Mouse (Mus musculus) hindbrain, postnatal 0 days (tissue): ENCODE results near the gene Magi3. TPM values are rescaled to one million over a fixed set of nuclear protein-coding genes. Genes with fewer than 3 reads are reported as not detected.

Source experiments
- ATAC-seq: fragments of 200-750 bp; cut with Nextera tagmentation; 2 replicates; pipeline ENCODE4 v1.8.0; 2017; ENCODE audit warnings: mild to moderate bottlenecking, moderate TSS enrichment, moderate library complexity
- DNase-seq: peaks from one replicate; pipeline ENCODE4 v3.0.0-alpha.2; 2015; ENCODE audit warnings: low spot score
- H3K27ac ChIP-seq: fragments of 300-500 bp; sonication (generic); 2 replicates; pipeline ENCODE4 v1.5.1; 2014; ENCODE audit warnings: mild to moderate bottlenecking
- H3K27me3 ChIP-seq: fragments of 300-500 bp; sonication (generic); 2 replicates; pipeline ENCODE4 v1.6.1; 2014; ENCODE audit warnings: low read length, mixed read lengths; ENCODE audit not compliant: insufficient read depth
- H3K36me3 ChIP-seq: fragments of 300-500 bp; sonication (generic); 2 replicates; pipeline ENCODE4 v1.6.1; 2014; ENCODE audit warnings: low read length, mixed read lengths; ENCODE audit not compliant: insufficient read depth
- H3K4me1 ChIP-seq: fragments of 300-500 bp; sonication (generic); 2 replicates; pipeline ENCODE4 v1.6.1; 2014; ENCODE audit warnings: antibody characterized with exemption, low read length, mixed read lengths; ENCODE audit not compliant: insufficient read depth
- H3K4me2 ChIP-seq: fragments of 300-500 bp; sonication (generic); 2 replicates; pipeline ENCODE4 v1.6.1; 2014; ENCODE audit warnings: low read depth, mild to moderate bottlenecking, low read length, moderate library complexity, mixed read lengths
- H3K4me3 ChIP-seq: fragments of 300-500 bp; sonication (generic); 2 replicates; pipeline ENCODE4 v1.5.1; 2014; ENCODE audit warnings: low read length
- H3K9ac ChIP-seq: fragments of 300-500 bp; sonication (generic); replicated peaks from 2 replicates; pipeline ENCODE4 v1.6.1; 2014; ENCODE audit warnings: mild to moderate bottlenecking, low read length, moderate library complexity, mixed read lengths
- H3K9me3 ChIP-seq: fragments of 300-500 bp; sonication (generic); 2 replicates; pipeline ENCODE4 v1.6.1; 2016; ENCODE audit warnings: low read length, mixed read lengths
- CTCF ChIP-seq: IDR thresholded peaks from 2 replicates; pipeline ENCODE4 v1.5.1; 2016; ENCODE audit warnings: antibody characterized with exemption, control low read depth, low read depth
- WGBS: fragments of 180-500 bp; shearing (Covaris S2); extraction: QIAGEN DNeasy Blood & Tissue Kit; methylation state at CpG from one replicate; pipeline ENCODE4 v1.1.7; 2014; 5-methylcytosine and 5-hydroxymethylcytosine counted together
- polyA plus RNA-seq: library from polyadenylated mRNA; unstranded; fragments of >200 nt; fragmentation: Nextera tagmentation; extraction: Ambion mirVana; gene quantifications from 2 replicates; pipeline ENCODE4 v1.2.1, GENCODE M21; 2015
- total RNA-seq: library from RNA; depleted of rRNA; stranded (reverse); fragments of >200 nt; gene quantifications from 2 replicates; pipeline ENCODE4 v1.2.3, GENCODE M21; 2014; rRNA removed

Gene Magi3
- total RNA-seq = 15.1 and 17.3 TPM in 2 replicates
- 3.2 and 4.1 TPM in 2 replicates for polyA plus RNA-seq

DNA sequence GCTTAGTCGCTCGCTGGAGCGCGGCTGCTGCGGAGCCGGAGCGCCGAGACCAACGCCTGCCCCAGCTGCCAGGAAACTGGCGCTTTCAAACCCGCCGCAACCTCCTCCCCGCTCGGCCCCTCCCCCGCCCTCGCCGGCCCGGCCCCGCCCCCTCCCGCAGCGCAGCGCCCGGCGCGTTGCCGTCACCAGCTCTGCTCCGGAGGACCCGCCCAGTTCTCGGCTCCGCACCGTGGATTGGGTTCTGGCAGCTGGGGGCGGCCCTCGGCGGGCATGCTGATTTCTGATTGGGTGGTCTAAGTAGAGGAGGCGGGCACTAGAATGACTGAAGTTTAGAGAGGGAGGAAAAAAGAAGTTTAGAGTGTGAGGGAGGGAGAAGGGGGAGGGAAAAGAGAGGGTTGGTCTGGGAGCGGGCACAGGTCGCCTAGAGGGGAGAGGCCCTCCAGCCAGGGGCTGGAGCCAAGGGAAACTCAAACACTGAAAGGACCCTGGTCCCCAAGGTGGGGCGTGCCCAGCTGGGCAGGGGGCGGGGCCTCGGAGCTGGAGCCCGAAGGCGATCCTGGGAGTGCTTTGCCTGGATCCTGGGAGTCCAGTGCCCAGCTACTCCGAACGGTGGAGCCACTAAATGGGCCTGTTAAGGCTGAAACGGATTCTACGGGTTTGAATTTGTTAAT, at the start of gene Magi3:
Gene Magi3 (minus strand): TSS at position 80 of the 671 bp plus-strand sequence.
- peak; percentile 100 for ATAC-seq
- under 1% methylated on average over 43 of the region's 46 CpGs for whole genome bisulfite sequencing
- Histone ChIP-seq H3K9me3 (no peaks in the 10 kb centered on the region), H3K27ac (peak within 1 kb of the TSS; percentile 93), H3K27me3 (no peaks in the 10 kb centered on the region), H3K9ac (peak within 1 kb of the TSS; percentile 84), H3K4me1 (no peaks in the 10 kb centered on the region), H3K4me2 (peak within 1 kb of the TSS; percentile 71), H3K4me3 (peak within 1 kb of the TSS; percentile 68), H3K36me3 (no peaks in the 10 kb centered on the region)
- peak; percentile 44 for TF ChIP-seq CTCF
- peak; percentile 99 for DNase-seq

DNA sequence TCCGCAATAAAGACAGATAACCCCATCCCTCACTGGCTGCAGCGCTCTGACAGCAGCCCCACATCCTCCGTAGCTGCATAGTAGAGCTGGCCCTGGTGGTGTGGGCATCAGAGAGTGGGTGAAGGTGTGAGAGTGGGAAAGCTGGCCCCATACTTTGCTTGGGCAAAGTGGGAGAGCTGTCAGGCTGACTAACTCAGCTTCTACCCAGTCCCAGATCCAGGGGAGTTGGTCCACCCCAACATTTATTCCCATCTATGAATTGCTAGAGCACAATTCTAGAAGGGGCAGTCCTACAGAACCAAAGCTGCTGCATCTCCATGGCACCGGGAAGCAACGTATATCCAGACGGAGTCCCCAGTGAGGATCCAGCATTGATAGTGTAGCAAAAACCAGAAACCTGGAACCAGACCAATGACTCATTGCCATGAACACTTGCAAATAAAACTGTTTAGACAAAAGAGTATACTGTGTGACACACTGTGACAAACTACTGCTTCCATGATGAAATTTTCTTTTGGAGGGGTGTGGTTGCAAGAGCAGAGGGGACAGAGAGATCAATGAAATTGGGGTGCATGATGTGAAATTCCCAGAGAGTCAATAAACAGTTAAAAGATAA, 44.5 kb upstream of the Magi3 start:
- H3K9me3 ChIP-seq = no peaks in the 10 kb centered on the region
- no peaks in the 10 kb centered on the region for H3K4me1 ChIP-seq
- no peak overlapping the region for H3K9ac ChIP-seq
- no peak for DNase-seq
- no peak for ATAC-seq
- TF ChIP-seq CTCF = no peak
- H3K4me2 ChIP-seq = no peak overlapping the region
- no peak overlapping the region for H3K27ac ChIP-seq
- H3K4me3 ChIP-seq = no peak overlapping the region
- H3K27me3 ChIP-seq = no peaks in the 10 kb centered on the region
- WGBS = 83% methylated on average over 6 of the region's 6 CpGs
- no peaks in the 10 kb centered on the region for H3K36me3 ChIP-seq

DNA sequence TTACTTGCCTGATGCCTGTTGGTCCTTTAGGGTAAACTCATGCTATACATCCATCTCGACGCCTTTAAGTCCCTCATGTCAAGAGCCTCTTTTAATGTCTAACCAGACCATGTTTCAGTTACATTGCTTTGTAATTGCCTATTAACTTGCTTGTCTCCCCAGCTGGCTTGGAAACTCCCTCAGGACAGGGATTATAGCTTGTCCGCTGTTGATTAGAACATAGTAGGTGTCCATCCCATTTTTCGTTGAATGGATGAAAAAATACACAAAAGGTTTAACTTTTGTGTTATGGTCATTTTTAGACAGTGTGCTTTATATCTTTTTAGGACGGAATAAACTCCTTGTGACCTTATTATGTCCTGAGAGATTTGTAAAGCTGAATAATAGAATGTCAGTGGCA, 40.0 kb upstream of the Magi3 start:
- 55% methylated on average over 5 of the region's 5 CpGs for WGBS
- Histone ChIP-seq H3K4me1 (no peaks in the 10 kb centered on the region), H3K9me3 (no peaks in the 10 kb centered on the region), H3K27me3 (no peaks in the 10 kb centered on the region), H3K9ac (no peak overlapping the region), H3K27ac (no peak overlapping the region), H3K36me3 (no peaks in the 10 kb centered on the region), H3K4me2 (no peak overlapping the region), H3K4me3 (no peak overlapping the region)
- DNase-seq = no peak
- ATAC-seq = no peak
- no peak for TF ChIP-seq CTCF

GRCm38 (mm10) chr3:104259168-104259567, 39.0 kb upstream of the Magi3 start:
- no peaks in the 10 kb centered on the region for H3K36me3 ChIP-seq
- no peaks in the 10 kb centered on the region for H3K4me1 ChIP-seq
- 88% methylated on average over 4 of the region's 4 CpGs for WGBS
- no peaks in the 10 kb centered on the region for H3K27me3 ChIP-seq
- no peak overlapping the region for H3K27ac ChIP-seq
- H3K4me2 ChIP-seq = no peak overlapping the region
- no peak for DNase-seq
- H3K9ac ChIP-seq = no peak overlapping the region
- H3K4me3 ChIP-seq = no peak overlapping the region
- TF ChIP-seq CTCF = no peak
- no peak for ATAC-seq
- no peaks in the 10 kb centered on the region for H3K9me3 ChIP-seq

- Histone ChIP-seq H3K9ac (no peak overlapping the region), H3K4me3 (no peak overlapping the region), H3K4me1 (no peaks in the 10 kb centered on the region), H3K27me3 (no peaks in the 10 kb centered on the region), H3K9me3 (no peaks in the 10 kb centered on the region), H3K36me3 (no peaks in the 10 kb centered on the region), H3K4me2 (no peak overlapping the region), H3K27ac (no peak overlapping the region)
- WGBS = 71% methylated on average over 3 of the region's 3 CpGs
- ATAC-seq (no peak), DNase-seq (no peak)
- no peak for TF ChIP-seq CTCF
Measured at GRCm38 (mm10) chr3:104257041-104257440, 36.9 kb upstream of the Magi3 start.

DNA sequence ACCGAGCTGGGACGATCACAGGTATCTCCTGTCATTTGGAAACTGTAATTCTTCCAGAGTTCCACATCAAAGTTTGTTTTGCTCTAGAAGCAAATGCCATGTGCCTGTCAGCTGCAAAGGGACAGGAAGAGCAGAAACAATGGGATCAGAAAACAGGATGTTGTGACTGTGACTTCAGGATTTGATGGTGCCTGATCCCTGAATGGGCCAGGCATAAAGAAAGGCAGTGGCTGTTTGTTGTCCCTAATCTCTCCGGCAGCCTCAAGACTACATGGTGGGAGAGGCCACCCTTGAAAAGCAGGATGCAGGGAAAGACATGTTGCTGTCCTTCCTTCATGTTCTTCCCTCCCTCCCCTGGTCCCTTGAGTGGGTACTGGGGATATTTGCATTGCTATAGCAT, 33.6 kb upstream of the Magi3 start:
- WGBS = 69% methylated on average over 3 of the region's 3 CpGs
- Histone ChIP-seq H3K4me3 (no peak overlapping the region), H3K27ac (no peak overlapping the region), H3K36me3 (no peaks in the 10 kb centered on the region), H3K9me3 (no peaks in the 10 kb centered on the region), H3K9ac (no peak overlapping the region), H3K4me1 (no peaks in the 10 kb centered on the region), H3K4me2 (no peak overlapping the region), H3K27me3 (no peaks in the 10 kb centered on the region)
- TF ChIP-seq CTCF = no peak
- DNase-seq (no peak), ATAC-seq (no peak)

GRCm38 (mm10) chr3:104247850-104248249, 27.7 kb upstream of the Magi3 start:
- DNase-seq = no peak
- Histone ChIP-seq H3K27ac (no peak overlapping the region), H3K4me1 (no peaks in the 10 kb centered on the region), H3K27me3 (no peaks in the 10 kb centered on the region), H3K4me2 (no peak overlapping the region), H3K9me3 (no peaks in the 10 kb centered on the region), H3K36me3 (no peaks in the 10 kb centered on the region), H3K4me3 (no peak overlapping the region), H3K9ac (no peak overlapping the region)
- ATAC-seq = no peak
- 73% methylated on average over 4 of the region's 4 CpGs for WGBS
- no peak for TF ChIP-seq CTCF
